Mouse (Mus musculus) cortical plate, adult 2 months (tissue): ENCODE measurements around the gene Man1c1.

ENCODE experiments used
- CTCF ChIP-seq: fragments of 200-500 bp; IDR thresholded peaks from 2 replicates; pipeline ENCODE4 v1.5.1; 2011; ENCODE audit warnings: mild to moderate bottlenecking, control low read depth, low read length; ENCODE audit not compliant: insufficient read depth; ENCODE audit errors: extremely low read depth
- POLR2A ChIP-seq: fragments of 200-500 bp; IDR thresholded peaks from 2 replicates; pipeline ENCODE4 v1.6.1; 2011; ENCODE audit warnings: mild to moderate bottlenecking, low read length, control low read depth; ENCODE audit not compliant: insufficient read depth; ENCODE audit errors: extremely low read depth

- TF ChIP-seq CTCF (no peak), POLR2A (no peak)
Observed at GRCm38 (mm10) chr4:134569831-134570230, 134.3 kb downstream of the Man1c1 start.
